Mouse (Mus musculus) C2C12 (cell line): Measurements from ENCODE around the gene Mylk3. TPM values are rescaled to one million over a fixed set of nuclear protein-coding genes. Genes with fewer than 3 reads are reported as not detected.

Source experiments
- H3K27me3 ChIP-seq: one replicate; pipeline ENCODE4 v1.6.1; 2011; ENCODE audit not compliant: control insufficient read depth, insufficient read depth, insufficient read length
- H3K36me3 ChIP-seq: one replicate; pipeline ENCODE4 v1.6.1; 2011; ENCODE audit not compliant: control insufficient read depth, insufficient read depth
- H3K4me3 ChIP-seq: one replicate; pipeline ENCODE4 v1.5.1; 2011; ENCODE audit warnings: mild to moderate bottlenecking, control low read depth; ENCODE audit not compliant: poor library complexity, insufficient read depth, severe bottlenecking
- H3K79me2 ChIP-seq: one replicate; pipeline ENCODE4 v1.6.1; 2011; ENCODE audit not compliant: control insufficient read depth, insufficient read depth
- H3K79me3 ChIP-seq: one replicate; pipeline ENCODE4 v1.6.1; 2011; ENCODE audit warnings: low read depth, control low read depth
- H3ac ChIP-seq: one replicate; pipeline ENCODE3; 2011; ENCODE audit warnings: low read depth; ENCODE audit not compliant: control insufficient read depth, insufficient read length
- CEBPB ChIP-seq: IDR thresholded peaks from one replicate; pipeline ENCODE4 v1.6.1; 2011; ENCODE audit warnings: low read depth, mild to moderate bottlenecking, control low read depth, moderate library complexity
- CTCF ChIP-seq: IDR thresholded peaks from one replicate; pipeline ENCODE4 v1.5.1; 2011; ENCODE audit not compliant: control insufficient read depth, insufficient read depth, insufficient read length
- FOSL1 ChIP-seq: IDR thresholded peaks from one replicate; pipeline ENCODE4 v1.8.0; 2011; ENCODE audit warnings: mild to moderate bottlenecking, low read length; ENCODE audit not compliant: poor library complexity, insufficient read depth, severe bottlenecking
- MAX ChIP-seq: IDR thresholded peaks from one replicate; pipeline ENCODE4 v1.6.1; 2011; ENCODE audit warnings: mild to moderate bottlenecking, control low read depth
- MYOD1 ChIP-seq: IDR thresholded peaks from one replicate; pipeline ENCODE4 v1.6.1; 2011; ENCODE audit warnings: low read depth; ENCODE audit not compliant: control insufficient read depth, insufficient read length
- MYOG ChIP-seq: IDR thresholded peaks from one replicate; pipeline ENCODE4 v1.6.1; 2011; ENCODE audit not compliant: control insufficient read depth, insufficient read length; ENCODE audit errors: extremely low read depth
- USF1 ChIP-seq: IDR thresholded peaks from one replicate; pipeline ENCODE4 v1.6.1; 2011; ENCODE audit warnings: low read depth, mild to moderate bottlenecking, control low read depth, moderate library complexity
- long read RNA-seq, 2 experiments: library from polyadenylated mRNA; unstranded; transcript quantifications; one replicate each; pipeline ENCODE4 v2.0.0; 2019 to 2020
- polyA plus RNA-seq: library from polyadenylated mRNA; unstranded; fragments of >200 nt; fragmentation: generic; extraction: Trizol; gene quantifications from one replicate; pipeline ENCODE4 v1.2.1, GENCODE M21; 2012; ENCODE audit warnings: missing spikeins

The Mylk3 gene
- polyA plus RNA-seq, result not detected
- long read RNA-seq, experiment 1, result 0 reads
- long read RNA-seq, experiment 2, partial matches to known transcripts, result 0 of 1 reads
- long read RNA-seq, experiment 2, other reads (novel, unspliced or antisense), result 1 of 1 reads

DNA sequence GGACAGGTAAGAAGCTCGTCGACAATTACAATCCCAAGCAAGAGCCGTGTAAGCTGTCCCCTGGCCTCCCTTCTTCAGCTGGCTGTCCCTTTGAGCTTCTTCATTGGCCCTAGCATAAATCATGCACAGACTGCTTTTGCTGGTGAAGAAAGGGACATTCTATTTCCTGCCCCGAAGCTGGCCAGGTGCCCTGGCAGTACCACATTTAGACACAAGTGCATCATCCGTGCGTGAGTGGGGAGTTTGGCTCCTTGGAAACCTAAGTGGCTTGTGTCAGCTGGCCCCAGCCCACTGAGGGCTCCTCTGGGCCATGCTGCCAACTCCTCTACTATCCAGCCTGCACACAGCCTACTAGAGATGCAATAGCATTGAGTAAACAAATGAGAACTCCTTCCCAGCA lies at the start of gene Mylk3:
Gene Mylk3 (minus strand): TSS at position 141 of the 400 bp plus-strand sequence.
- no peak within 1 kb of the TSS for H3K4me3 ChIP-seq
- H3K27me3 ChIP-seq, result no peaks in the 10 kb centered on the region
- H3K79me3 ChIP-seq, result no peaks in the 10 kb centered on the region
- no peak within 1 kb of the TSS for H3ac ChIP-seq
- no peaks in the 10 kb centered on the region for H3K79me2 ChIP-seq
- no peaks in the 10 kb centered on the region for H3K36me3 ChIP-seq
- TF ChIP-seq MAX, result no peak

DNA sequence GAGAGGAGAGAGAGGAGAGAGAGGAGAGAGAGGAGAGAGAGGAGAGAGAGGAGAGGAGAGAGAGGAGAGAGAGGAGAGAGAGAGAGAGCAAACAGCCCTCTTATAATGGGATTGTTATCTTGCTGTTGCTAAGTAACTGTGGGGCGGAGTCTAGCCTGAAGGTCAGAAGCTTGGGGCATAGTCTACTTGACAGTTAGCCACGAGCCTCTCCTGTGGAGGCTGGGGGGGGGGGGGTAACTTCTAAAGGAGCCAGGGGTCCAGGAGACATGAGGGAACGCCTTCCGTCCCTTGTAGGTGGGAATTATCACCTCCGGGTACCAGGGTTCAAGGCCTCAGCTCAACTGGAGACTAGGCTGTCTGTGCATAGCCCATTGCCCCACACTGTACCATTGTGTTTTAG lies 49.6 kb upstream of the Mylk3 start:
- no peaks in the 10 kb centered on the region for H3K27me3 ChIP-seq
- H3K79me2 ChIP-seq, result peaks cover 19% of the 10 kb centered on the region
- no peak overlapping the region for H3ac ChIP-seq
- H3K36me3 ChIP-seq, result no peaks in the 10 kb centered on the region
- TF ChIP-seq FOSL1 (no peak), MYOG (no peak), MYOD1 (no peak), CTCF (no peak), CEBPB (no peak), USF1 (no peak), MAX (no peak)
- no peak overlapping the region for H3K4me3 ChIP-seq
- peaks cover 12% of the 10 kb centered on the region for H3K79me3 ChIP-seq

DNA sequence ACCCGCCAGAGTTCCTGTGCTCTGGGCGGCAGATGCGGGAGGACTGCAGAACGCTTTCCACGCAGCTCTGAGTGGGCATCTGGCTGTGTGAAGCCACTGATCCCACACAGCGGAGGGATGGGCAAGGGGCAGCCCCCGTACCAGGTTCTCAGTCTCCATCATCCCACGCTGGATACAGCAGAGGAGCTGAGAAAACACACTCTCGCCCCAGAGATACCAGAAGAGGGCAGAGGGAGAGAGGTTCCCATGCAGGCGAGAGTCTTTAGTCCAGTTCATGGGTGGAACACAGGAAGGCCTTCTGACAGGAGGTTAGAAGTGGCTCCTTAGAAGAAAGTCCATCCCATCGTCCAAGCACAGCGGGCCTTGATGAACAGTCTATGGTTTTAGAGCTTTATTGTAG lies 48.7 kb upstream of the Mylk3 start:
- Histone ChIP-seq H3K4me3 (no peak overlapping the region), H3K27me3 (no peaks in the 10 kb centered on the region), H3K79me3 (peaks cover 18% of the 10 kb centered on the region), H3K36me3 (no peaks in the 10 kb centered on the region), H3ac (no peak overlapping the region), H3K79me2 (peaks cover 26% of the 10 kb centered on the region)
- TF ChIP-seq CEBPB (no peak), MYOG (no peak), MYOD1 (no peak), MAX (no peak), USF1 (no peak), CTCF (no peak), FOSL1 (no peak)

DNA sequence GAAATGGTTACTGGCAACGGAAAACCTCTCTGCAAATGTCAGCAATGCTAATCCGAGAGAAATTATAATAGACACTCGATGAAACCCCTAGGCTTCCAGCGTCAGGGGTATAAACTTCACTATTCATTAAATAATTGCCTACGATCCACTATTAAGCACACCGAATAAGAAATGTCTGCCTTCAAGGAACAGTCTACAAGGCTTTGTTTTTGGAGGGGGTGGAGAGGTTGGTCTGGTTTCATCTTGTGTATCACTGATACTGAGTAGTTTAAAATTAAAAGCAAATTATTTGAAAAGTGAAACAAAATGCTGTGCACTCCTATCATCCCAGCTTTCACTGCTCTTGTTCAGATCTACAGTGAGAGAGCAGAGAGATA lies 46.9 kb upstream of the Mylk3 start:
- Histone ChIP-seq H3ac (no peak overlapping the region), H3K36me3 (no peaks in the 10 kb centered on the region), H3K27me3 (no peaks in the 10 kb centered on the region), H3K4me3 (peak overlapping the region; percentile 76), H3K79me2 (peaks cover 44% of the 10 kb centered on the region), H3K79me3 (peaks cover 34% of the 10 kb centered on the region)
- TF ChIP-seq MAX (no peak), MYOG (no peak), MYOD1 (no peak), FOSL1 (no peak), CEBPB (no peak), CTCF (no peak), USF1 (no peak)

DNA sequence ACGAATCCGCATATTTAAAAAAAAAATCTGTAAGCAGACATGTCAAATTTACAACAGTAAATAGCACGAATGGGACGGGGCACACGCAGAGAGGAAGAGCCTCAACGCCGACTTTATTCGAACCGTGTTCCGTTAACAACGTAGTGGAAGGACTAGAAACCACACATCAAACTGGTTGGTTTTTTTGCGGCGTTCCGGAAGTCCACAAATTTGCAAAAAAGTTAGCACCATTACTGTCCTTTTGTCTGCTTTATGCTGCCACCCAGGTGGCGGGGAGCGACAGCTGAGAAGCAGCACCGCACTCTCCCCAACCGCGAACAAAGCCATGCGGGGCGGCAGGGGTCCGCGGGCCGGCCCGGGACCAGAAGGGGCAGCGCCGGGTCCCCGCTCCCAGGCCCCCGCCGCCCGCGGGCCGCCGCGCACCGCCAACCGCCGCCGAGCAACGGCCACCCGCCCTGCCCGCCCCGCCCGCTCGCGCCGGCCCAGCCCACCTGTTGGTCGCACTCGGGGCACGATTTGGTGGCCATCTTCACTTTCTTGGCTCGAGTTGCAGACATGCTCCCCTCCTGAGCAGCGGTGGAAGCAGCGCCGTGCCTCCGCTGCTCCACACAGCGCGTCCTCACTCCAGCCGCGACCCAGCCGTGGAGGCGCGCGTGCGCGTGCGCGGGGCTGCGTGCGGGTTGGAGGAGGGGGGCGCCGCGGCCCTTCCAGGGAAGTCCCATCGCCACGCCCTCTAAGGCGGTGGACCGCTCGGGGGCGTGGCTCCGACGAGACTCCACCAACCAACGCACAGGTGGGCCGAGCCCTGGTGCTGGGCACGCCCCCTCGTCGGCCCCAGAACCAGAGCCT lies 46.2 kb upstream of the Mylk3 start, which contains the start of gene 4921524J17Rik:
Gene 4921524J17Rik (minus strand): TSS at position 666 of the 849 bp plus-strand sequence.
- Histone ChIP-seq H3ac (peak within 1 kb of the TSS; percentile 85), H3K79me3 (peaks cover 40% of the 10 kb centered on the region), H3K36me3 (no peaks in the 10 kb centered on the region), H3K79me2 (peaks cover 50% of the 10 kb centered on the region), H3K4me3 (peak within 1 kb of the TSS; percentile 76), H3K27me3 (no peaks in the 10 kb centered on the region)
- TF ChIP-seq FOSL1, result no peak
- no peak for TF ChIP-seq MAX
- no peak for TF ChIP-seq CTCF
- TF ChIP-seq MYOG, result no peak
- no peak for TF ChIP-seq USF1
